Mouse (Mus musculus): ENCODE results near the gene Arfgef3.

- TF ChIP-seq POLR2A (IDR thresholded peaks at IDR 0.05; ENCODE audit: low read depth, low read length) (no peak), CTCF (IDR thresholded peaks at IDR 0.05; ENCODE audit: borderline replicate concordance, insufficient read depth, low read length) (no peak)
These were observed 62.9 kb downstream of the Arfgef3 start for GRCm38 (mm10) chr10:18680661-18681384.
